Mouse (Mus musculus): ENCODE data around the gene Trappc10.

- TF ChIP-seq CTCF (IDR thresholded peaks at IDR 0.05; ENCODE audit: extremely low read depth, insufficient read depth, insufficient read length, insufficient replicate concordance) (no peak), POLR2A (IDR thresholded peaks at IDR 0.05; ENCODE audit: low read depth, low read length) (peak; percentile 56)
Measured at GRCm38 (mm10) chr10:78160369-78161095, 83.9 kb downstream of the Trappc10 start.

Measured in spleen, adult 2 months (tissue).